Mouse (Mus musculus) midbrain, embryonic 10.5 days (tissue): ENCODE measurements around the gene Pigf. TPM values are rescaled to one million over a fixed set of nuclear protein-coding genes. Genes with fewer than 3 reads are reported as not detected.

ENCODE experiments used
- DNase-seq: peaks from one replicate; pipeline ENCODE4 v3.0.0-alpha.2; 2017; ENCODE audit warnings: low spot score
- H3K27ac ChIP-seq: fragments of 300-500 bp; sonication (generic); replicated peaks from 2 replicates; pipeline ENCODE4 v1.5.1; 2016; ENCODE audit warnings: mild to moderate bottlenecking
- H3K27me3 ChIP-seq: fragments of 300-500 bp; sonication (generic); 2 replicates; pipeline ENCODE4 v1.6.1; 2016; ENCODE audit warnings: low read depth, mild to moderate bottlenecking; ENCODE audit not compliant: poor library complexity, severe bottlenecking
- H3K36me3 ChIP-seq: fragments of 300-500 bp; sonication (generic); 2 replicates; pipeline ENCODE4 v1.6.1; 2016; ENCODE audit warnings: mild to moderate bottlenecking, moderate library complexity
- H3K4me1 ChIP-seq: fragments of 300-500 bp; sonication (generic); 2 replicates; pipeline ENCODE4 v1.6.1; 2016
- H3K4me3 ChIP-seq: fragments of 300-500 bp; sonication (generic); 2 replicates; pipeline ENCODE4 v1.5.1; 2016; ENCODE audit warnings: mild to moderate bottlenecking, moderate library complexity
- H3K9me3 ChIP-seq: fragments of 300-500 bp; sonication (generic); replicated peaks from 2 replicates; pipeline ENCODE4 v1.6.1; 2016; ENCODE audit warnings: mild to moderate bottlenecking
- WGBS: fragments of 180-500 bp; shearing (Covaris S2); methylation state at CpG from one replicate; pipeline ENCODE4 v1.1.7; 2016; 5-methylcytosine and 5-hydroxymethylcytosine counted together
- polyA plus RNA-seq: library from polyadenylated mRNA; unstranded; fragments of >200 nt; fragmentation: Nextera tagmentation; extraction: Ambion mirVana; gene quantifications from 2 replicates; pipeline ENCODE4 v1.2.1, GENCODE M21; 2016

The Pigf gene
- polyA plus RNA-seq, 1 experiment from 2014 or later = 52.2 TPM

DNA sequence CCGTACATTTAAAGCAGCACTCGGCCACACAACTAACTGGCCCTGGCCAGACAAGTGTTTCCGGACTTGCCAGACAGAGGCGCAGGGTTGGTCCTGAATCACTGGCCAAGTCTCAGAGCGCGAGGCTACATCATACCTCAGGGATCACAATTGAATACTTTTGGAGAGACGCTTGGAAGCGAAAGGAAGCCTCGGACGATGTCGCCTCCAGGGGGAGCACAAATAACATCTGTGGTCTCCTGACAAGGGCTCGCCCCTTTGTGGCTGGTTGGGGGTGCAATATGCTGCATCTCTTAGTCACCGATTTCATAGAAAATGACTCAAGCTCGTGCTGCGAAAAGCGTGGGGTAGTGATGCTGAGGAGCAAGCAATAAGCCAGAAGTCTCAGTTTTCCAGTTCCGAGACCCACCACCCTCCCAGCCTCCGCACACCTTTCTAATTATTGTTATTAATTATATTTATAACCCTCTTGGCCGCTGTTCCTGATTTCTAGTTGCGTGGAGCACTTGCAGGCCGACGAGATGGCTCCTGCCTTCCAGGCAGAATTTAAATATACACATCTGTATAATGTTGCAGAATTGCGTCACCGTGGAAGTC, 62.8 kb downstream of the Pigf start:
- Histone ChIP-seq H3K9me3 (no peaks in the 10 kb centered on the region), H3K4me3 (peak overlapping the region; percentile 91), H3K36me3 (peaks cover 12% of the 10 kb centered on the region), H3K27me3 (peaks cover 9% of the 10 kb centered on the region), H3K4me1 (peaks cover 38% of the 10 kb centered on the region), H3K27ac (peak overlapping the region; percentile 97)
- WGBS = under 1% methylated on average over 24 of the region's 24 CpGs
- peak; percentile 86 for DNase-seq

DNA sequence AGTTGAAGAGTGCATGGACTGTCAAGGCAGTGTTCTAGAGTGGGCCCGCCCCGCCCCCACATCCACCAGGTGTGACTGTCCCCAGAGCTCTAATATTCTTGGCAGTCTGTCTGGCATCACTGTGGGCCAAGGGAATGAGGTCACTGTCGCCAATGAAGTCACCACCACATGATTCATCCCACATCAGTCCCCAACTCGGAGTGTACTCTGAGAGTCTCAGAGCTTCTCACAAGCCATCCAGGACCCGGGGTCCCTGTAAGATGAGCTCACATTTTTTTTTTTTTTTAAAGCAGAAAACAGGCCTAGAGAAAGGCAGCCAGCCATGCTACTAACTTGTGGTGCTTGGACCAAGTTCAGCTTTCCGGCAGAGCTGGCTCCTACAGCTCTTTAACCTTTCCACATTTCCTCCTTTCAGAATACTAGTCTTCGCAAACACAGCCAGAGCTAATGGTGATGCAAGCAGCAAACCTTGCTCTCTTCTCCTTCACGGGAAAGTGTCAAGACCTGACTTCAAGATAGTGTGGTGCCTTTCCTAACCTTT, 63.8 kb downstream of the Pigf start:
- 69% methylated on average over 8 of the region's 8 CpGs for WGBS
- Histone ChIP-seq H3K27ac (no peak overlapping the region), H3K9me3 (no peaks in the 10 kb centered on the region), H3K36me3 (0 out of 2 replicates have a peak, but pooled peaks cover 7% of the 10 kb centered on the region), H3K4me3 (no peak overlapping the region), H3K4me1 (peaks cover 38% of the 10 kb centered on the region), H3K27me3 (peaks cover 9% of the 10 kb centered on the region)
- no peak for DNase-seq

DNA sequence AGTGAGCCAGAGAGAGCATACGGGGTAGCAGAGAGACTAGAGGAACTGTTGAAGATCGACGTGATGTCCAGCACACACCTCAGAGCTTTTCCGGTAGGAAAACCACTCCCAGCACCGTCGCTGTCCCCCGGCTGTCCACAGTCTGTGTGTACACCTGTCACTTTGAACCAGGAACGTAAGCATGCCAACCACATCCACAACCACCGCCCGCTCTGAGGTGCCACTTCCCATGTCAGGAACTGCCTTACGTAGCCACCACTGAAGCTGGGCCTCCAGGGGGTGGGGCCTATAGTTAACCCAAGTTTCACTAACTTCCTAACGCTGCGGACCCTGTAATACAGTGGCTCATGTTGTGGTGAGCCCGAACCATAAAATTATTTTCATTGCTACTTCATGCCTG, 67.2 kb downstream of the Pigf start:
- no peak for DNase-seq
- Histone ChIP-seq H3K36me3 (no peaks in the 10 kb centered on the region), H3K27me3 (peaks cover 9% of the 10 kb centered on the region), H3K9me3 (no peaks in the 10 kb centered on the region), H3K4me1 (peaks cover 14% of the 10 kb centered on the region), H3K4me3 (no peak overlapping the region), H3K27ac (no peak overlapping the region)
- 92% methylated on average over 14 of the region's 14 CpGs for WGBS

DNA sequence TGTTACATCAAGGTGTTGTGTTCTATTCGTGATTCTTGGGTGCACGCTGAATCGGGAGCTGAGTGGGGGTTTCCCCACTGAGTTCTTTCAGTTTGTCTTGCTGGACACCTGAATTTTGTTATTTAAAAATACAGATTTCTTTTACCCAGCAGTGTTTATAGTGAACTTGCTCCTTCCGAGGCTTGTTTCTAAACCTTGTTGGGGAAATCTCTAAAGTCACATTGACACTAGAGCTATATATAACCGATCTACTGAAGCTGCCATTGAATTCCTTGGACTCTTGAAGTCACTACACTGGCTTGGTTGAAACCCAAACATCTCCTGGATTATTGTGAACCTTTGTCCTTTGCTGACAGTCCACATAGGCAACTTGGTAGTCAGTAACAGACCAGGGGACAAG, 68.0 kb downstream of the Pigf start:
- H3K9me3 ChIP-seq = no peaks in the 10 kb centered on the region
- no peak overlapping the region for H3K27ac ChIP-seq
- H3K4me1 ChIP-seq = peaks cover 13% of the 10 kb centered on the region
- DNase-seq = no peak
- peaks cover 9% of the 10 kb centered on the region for H3K27me3 ChIP-seq
- H3K4me3 ChIP-seq = no peak overlapping the region
- no peaks in the 10 kb centered on the region for H3K36me3 ChIP-seq
- 94% methylated on average over 5 of the region's 5 CpGs for WGBS

DNA sequence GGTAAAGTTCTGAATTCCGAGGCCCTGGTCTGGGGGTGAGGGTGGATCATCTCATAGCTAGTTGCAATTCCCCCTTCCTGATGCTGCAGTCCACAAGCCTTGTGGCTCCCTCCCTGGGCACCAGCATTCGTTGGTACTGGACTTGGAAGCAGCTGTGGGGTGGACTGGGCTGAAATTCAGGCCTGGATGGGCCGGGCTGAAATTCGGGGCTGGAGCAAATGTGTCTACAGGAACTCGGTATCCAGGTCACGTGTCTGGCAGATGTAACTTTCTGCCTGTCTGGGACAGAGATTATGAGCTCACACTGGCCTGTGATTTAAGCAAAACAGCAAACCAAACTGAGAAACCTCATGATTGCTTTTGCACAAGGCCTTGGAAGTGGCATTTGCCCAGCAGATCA, 76.4 kb downstream of the Pigf start:
- DNase-seq = no peak
- 83% methylated on average over 6 of the region's 6 CpGs for WGBS

DNA sequence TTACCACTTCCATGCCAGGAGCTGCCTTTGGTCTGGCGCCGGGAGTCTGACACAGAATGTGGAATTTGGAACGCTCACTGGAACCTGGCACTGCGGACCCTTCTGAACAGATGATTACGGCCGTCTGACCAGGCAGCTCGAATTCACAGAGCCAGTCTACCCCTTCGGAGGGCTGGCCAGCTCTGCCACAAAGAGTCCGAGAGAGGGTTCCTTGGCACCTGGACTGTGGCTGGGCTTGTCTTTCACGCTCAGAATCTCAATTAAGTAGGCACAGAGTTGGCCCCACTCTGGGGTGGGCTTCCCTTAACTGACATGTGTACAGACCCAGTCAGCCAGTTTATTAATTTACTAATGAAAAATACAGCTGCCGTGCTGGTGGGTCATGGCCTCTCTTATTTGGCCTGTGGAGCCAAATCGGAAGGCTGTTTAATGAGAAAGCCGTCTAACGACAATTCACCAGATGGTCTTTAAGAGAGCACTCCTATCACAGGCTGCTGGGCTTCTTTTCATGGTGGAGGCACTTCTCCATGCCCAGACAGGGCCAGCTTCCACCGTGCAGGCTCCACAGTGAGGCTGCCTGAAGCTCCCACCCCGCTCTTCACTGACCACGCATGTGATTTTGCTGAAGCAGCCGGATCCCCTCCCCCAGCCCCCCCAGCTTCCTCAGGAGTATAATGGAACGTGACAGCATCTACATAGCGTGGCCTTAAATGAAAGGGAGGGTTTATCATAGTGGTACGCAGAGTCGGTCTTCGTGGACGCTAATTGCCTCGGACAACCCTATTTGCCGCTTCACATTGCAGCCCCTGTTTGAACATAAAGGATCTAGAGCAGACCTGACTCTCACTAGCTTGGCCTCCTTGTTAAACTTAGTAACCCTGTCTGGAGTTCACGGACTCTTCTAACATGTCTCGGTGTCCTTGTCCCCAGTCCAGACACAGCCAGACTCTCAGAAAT, 77.1 kb downstream of the Pigf start, which contains the start of gene Atp6v1e2:
TSS of gene Atp6v1e2 (minus strand) at position 58 of the 957 bp plus-strand sequence.
- 86% methylated on average over 28 of the region's 28 CpGs for WGBS

More for the DNA sequence above, 76.4 kb downstream of the Pigf start:
- H3K27ac ChIP-seq = peak overlapping the region; percentile 24
- H3K4me3 ChIP-seq = no peak overlapping the region
- H3K9me3 ChIP-seq = no peaks in the 10 kb centered on the region
- H3K36me3 ChIP-seq = no peaks in the 10 kb centered on the region
- H3K4me1 ChIP-seq = peaks cover 10% of the 10 kb centered on the region
- H3K27me3 ChIP-seq = no peaks in the 10 kb centered on the region

More for the DNA sequence above, 77.1 kb downstream of the Pigf start, which contains the start of gene Atp6v1e2:
- H3K4me3 ChIP-seq = no peak within 1 kb of the TSS
- no peak for DNase-seq
- no peaks in the 10 kb centered on the region for H3K27me3 ChIP-seq
- peaks cover 10% of the 10 kb centered on the region for H3K4me1 ChIP-seq
- H3K36me3 ChIP-seq = no peaks in the 10 kb centered on the region
- no peaks in the 10 kb centered on the region for H3K9me3 ChIP-seq
- H3K27ac ChIP-seq = peak within 1 kb of the TSS; percentile 24

Other genes with a start within 250 kb of the Pigf start
- gene Tmem247, start 108.1 kb downstream of the Pigf start, polyA plus RNA-seq = not detected in 2 replicates
- not detected in 2 replicates for gene Atp6v1e2, start 77.5 kb downstream of the Pigf start, polyA plus RNA-seq
- 9.0 and 9.9 TPM in 2 replicates for gene Rhoq, start 62.3 kb downstream of the Pigf start, polyA plus RNA-seq
- 161 and 172 TPM in 2 replicates for gene Cript, start 144 bp upstream of the Pigf start, polyA plus RNA-seq
- 8.5 and 8.9 TPM in 2 replicates for gene Socs5, start 82.3 kb upstream of the Pigf start, polyA plus RNA-seq
- gene Mcfd2, start 240.5 kb upstream of the Pigf start, polyA plus RNA-seq = 79.7 and 86.6 TPM in 2 replicates